Mouse (Mus musculus): ENCODE measurements around the gene Fli1. TPM values are rescaled to one million over a fixed set of nuclear protein-coding genes. Genes with fewer than 3 reads are reported as not detected.

The Fli1 gene
- polyA plus RNA-seq, 1 experiment, result 124 TPM

- Histone ChIP-seq H3K4me3 (ENCODE audit: insufficient read depth, low read length) (no peak overlapping the region), H3K4me1 (ENCODE audit: control insufficient read depth, insufficient read depth, low read length) (no peaks in the 10 kb centered on the region), H3K27ac (ENCODE audit: insufficient read depth, low read depth, low read length) (no peak overlapping the region)
- TF ChIP-seq CTCF (IDR thresholded peaks at IDR 0.05; ENCODE audit: low read depth, low read length) (no peak), POLR2A (IDR thresholded peaks at IDR 0.05; ENCODE audit: borderline replicate concordance, low read depth, low read length) (no peak)
Observed at GRCm38 (mm10) chr9:32376031-32376430, 166.6 kb downstream of the Fli1 start.

- Histone ChIP-seq H3K4me3 (ENCODE audit: insufficient read depth, low read length) (no peak overlapping the region), H3K27ac (ENCODE audit: insufficient read depth, low read depth, low read length) (no peak overlapping the region), H3K4me1 (ENCODE audit: control insufficient read depth, insufficient read depth, low read length) (no peaks in the 10 kb centered on the region)
- TF ChIP-seq CTCF (IDR thresholded peaks at IDR 0.05; ENCODE audit: low read depth, low read length) (no peak), POLR2A (IDR thresholded peaks at IDR 0.05; ENCODE audit: borderline replicate concordance, low read depth, low read length) (no peak)
Observed at GRCm38 (mm10) chr9:32373656-32374055, 169.0 kb downstream of the Fli1 start.

Other genes starting within 250 kb of the Fli1 start
- not detected in 2 replicates for gene Kcnj5, start 198.5 kb downstream of the Fli1 start, polyA plus RNA-seq (2012; ENCODE audit: insufficient read depth, insufficient read length, missing spikeins)
- not detected in 2 replicates for gene Kcnj1, start 170.4 kb downstream of the Fli1 start, polyA plus RNA-seq (2012; ENCODE audit: insufficient read depth, insufficient read length, missing spikeins)
- 7.4 and 7.9 TPM in 2 replicates for gene Ets1, start 93.4 kb upstream of the Fli1 start, polyA plus RNA-seq (2012; ENCODE audit: insufficient read depth, insufficient read length, missing spikeins)